Mouse (Mus musculus): Measurements from ENCODE around the gene Srgap3.

Gene Srgap3

GRCm38 (mm10) chr6:112770996-112771395 lies 176.1 kb downstream of the Srgap3 start:
- in situ Hi-C loops (cut with MboI; ENCODE audit: unreplicated experiment in 2 of 2), result no loop called here

- in situ Hi-C loops (cut with MboI; ENCODE audit: unreplicated experiment in 2 of 2), result no loop called here
These were observed 188.5 kb downstream of the Srgap3 start for GRCm38 (mm10) chr6:112758541-112758940.

GRCm38 (mm10) chr6:112756866-112757265 lies 190.2 kb downstream of the Srgap3 start:
- in situ Hi-C loops (cut with MboI; ENCODE audit: unreplicated experiment in 2 of 2), result no loop called here

- in situ Hi-C loops (cut with MboI; ENCODE audit: unreplicated experiment in 2 of 2), result no loop called here
These were observed 192.1 kb downstream of the Srgap3 start for GRCm38 (mm10) chr6:112754994-112755393.

DNA sequence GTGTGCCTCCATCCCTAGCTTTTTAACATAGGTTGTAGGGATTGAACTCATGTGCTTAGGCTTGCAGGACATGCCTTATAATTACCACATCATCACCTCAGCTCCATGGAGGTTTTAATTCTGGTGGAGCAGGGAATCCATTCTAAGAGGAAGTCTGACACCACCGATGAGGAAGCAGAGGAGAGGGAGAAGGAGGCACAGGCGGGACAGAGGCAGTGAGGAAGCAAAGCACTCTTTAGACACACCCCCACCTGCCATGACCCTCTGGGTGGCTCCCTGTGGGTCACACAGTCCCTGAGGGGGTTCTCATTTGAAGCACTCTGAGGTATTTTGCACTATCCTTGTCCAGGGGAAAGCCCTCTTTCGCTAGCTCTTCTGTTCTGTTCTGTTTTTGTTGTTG lies 194.5 kb downstream of the Srgap3 start:
- in situ Hi-C loops (cut with MboI; ENCODE audit: unreplicated experiment in 2 of 2), result no loop called here

DNA sequence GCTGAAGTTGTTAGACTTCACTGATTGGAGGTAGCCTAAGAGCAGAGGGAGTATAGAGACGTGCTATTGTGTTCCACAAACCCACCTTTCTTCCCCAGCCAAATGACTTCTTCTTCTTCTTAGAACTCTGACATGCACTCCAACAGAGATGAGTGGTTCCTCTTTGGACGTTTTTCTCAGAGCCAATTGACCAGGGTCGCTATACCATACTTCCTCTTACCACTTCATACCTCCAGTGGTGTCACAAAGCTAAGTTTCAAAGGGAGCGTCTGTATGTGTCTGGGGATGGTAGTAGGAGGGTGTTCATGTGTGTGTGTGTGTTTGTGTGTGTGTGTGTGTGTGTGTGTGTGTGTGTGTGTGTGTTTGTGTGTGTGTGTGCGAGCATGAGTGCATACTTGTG lies 195.1 kb downstream of the Srgap3 start:
- in situ Hi-C loops (cut with MboI; ENCODE audit: unreplicated experiment in 2 of 2), result no loop called here

GRCm38 (mm10) chr6:112742297-112742696 lies 204.8 kb downstream of the Srgap3 start:
- in situ Hi-C loops (cut with MboI; ENCODE audit: unreplicated experiment in 2 of 2), result loop anchor here in 1 of 2 experiments (25.0 kb wide), 1 partner anchor 220 kb away; no protein-coding TSS in a partner anchor

- in situ Hi-C loops (cut with MboI; ENCODE audit: unreplicated experiment in 2 of 2), result loop anchor here in 1 of 2 experiments (25.0 kb wide), 1 partner anchor 221 kb away; no protein-coding TSS in a partner anchor
These were observed 205.3 kb downstream of the Srgap3 start for GRCm38 (mm10) chr6:112741766-112742165.

DNA sequence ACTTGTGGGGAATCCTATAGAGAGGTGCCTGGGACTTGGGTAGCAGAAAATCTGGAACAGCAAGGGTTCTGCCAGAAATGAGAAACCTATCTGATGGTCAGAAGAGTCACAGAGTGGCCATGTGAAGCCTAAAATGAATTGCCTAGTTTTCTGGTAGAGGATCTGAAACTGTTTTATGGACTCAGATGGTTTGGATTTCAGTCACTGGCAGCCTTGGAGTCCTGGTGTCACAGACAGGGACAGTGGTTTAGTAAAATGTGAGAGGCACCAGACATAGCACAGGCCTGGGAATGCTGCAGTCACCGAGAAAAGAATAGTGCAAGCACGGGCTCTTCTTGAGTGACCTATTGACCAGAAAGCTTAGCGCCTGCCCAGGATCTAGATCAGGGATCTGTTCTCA lies 207.4 kb downstream of the Srgap3 start:
- in situ Hi-C loops (cut with MboI; ENCODE audit: unreplicated experiment in 2 of 2), result loop anchor here in 1 of 2 experiments (10.0 to 25.0 kb wide), 2 partner anchors 105 to 223 kb away; no protein-coding TSS in a partner anchor

- in situ Hi-C loops (cut with MboI; ENCODE audit: unreplicated experiment in 2 of 2), result loop anchor here in 1 of 2 experiments (10.0 to 25.0 kb wide), 2 partner anchors 106 to 223 kb away; no protein-coding TSS in a partner anchor
These were observed 208.1 kb downstream of the Srgap3 start for GRCm38 (mm10) chr6:112738924-112739323.

DNA sequence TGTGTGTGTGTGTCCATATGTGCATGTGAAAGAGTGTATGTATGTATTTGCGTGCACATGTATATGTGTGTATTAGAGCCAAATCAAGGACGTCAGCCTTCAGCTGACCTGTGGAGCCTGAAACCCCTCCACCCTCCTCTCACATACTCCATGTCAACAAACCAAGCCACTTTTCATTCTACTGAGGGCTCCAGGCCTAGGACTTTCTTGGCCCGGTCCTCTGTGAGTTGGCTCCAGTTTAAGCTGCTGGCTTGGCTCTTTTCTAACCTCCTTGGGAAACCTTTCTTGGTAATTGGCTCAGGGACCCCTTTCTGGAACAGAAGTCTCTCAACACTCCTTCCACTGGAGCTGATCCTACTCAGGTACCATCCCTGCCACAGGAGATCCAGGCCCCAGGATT lies 210.6 kb downstream of the Srgap3 start:
- in situ Hi-C loops (cut with MboI; ENCODE audit: unreplicated experiment in 2 of 2), result loop anchor here in 1 of 2 experiments (10.0 to 25.0 kb wide), 2 partner anchors 108 to 226 kb away; no protein-coding TSS in a partner anchor

GRCm38 (mm10) chr6:112735054-112735453 lies 212.0 kb downstream of the Srgap3 start:
- in situ Hi-C loops (cut with MboI; ENCODE audit: unreplicated experiment in 2 of 2), result loop anchor here in 1 of 2 experiments (10.0 to 25.0 kb wide), 2 partner anchors 110 to 227 kb away; no protein-coding TSS in a partner anchor

- in situ Hi-C loops (cut with MboI; ENCODE audit: unreplicated experiment in 2 of 2), result loop anchor here in 1 of 2 experiments (10.0 to 25.0 kb wide), 2 partner anchors 111 to 228 kb away; no protein-coding TSS in a partner anchor
These were observed 213.1 kb downstream of the Srgap3 start for GRCm38 (mm10) chr6:112733942-112734341.

- in situ Hi-C loops (cut with MboI; ENCODE audit: unreplicated experiment in 2 of 2), result loop anchor here in 1 of 2 experiments (10.0 to 25.0 kb wide), 2 partner anchors 112 to 230 kb away; no protein-coding TSS in a partner anchor
These were observed 214.6 kb downstream of the Srgap3 start for GRCm38 (mm10) chr6:112732434-112732833.

DNA sequence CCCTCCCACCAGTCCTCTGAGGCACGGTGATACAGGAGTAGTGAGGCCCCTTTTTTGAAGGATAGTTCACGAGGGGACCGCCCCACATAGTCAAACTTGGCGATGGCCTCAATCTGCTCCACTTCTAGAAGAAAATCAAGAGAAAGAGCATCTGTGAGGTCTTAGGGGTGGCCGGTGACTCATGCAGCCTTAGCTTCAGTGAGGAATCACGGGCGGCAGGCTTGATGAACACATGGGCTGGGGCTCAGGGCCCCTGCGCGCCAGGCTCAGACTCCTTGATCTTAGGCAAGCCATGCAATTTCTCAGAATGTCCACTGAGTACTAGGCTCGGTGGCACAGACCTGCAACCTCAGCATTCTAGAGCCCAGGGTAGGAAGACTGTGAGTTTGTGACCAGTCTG lies 215.7 kb downstream of the Srgap3 start:
- in situ Hi-C loops (cut with MboI; ENCODE audit: unreplicated experiment in 2 of 2), result loop anchor here in 1 of 2 experiments (10.0 to 25.0 kb wide), 2 partner anchors 113 to 231 kb away; no protein-coding TSS in a partner anchor

DNA sequence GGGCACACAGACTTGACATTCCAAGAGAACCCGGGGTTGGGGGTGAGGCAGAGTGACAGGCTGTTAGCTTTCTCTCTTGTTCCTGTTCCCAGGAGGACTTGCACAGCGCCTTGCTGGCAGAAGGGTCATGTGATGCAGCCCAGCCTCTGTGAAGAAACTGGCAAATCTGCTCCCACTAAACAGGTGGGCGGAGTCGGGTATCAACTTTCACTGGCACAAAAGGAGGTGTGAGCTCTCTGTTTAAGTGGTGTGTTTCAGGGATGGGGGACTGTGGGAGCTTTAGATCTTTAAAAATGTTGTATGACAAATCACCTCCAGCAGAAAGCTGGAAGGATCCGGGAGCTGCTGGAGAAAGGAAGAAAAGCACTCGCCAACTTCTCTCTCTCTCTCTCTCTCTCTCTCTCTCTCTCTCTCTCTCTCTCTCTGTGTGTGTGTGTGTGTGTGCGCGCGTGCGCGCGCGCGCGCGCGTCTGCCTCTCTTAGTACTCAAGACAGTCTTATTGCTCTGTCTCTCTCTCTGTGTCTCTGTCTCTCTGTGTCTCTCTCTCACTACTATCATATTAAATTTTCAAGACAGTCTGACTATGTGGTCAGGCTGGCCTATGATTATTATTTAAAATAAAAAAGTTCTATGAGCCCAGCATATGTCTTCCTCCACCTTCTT lies 218.2 kb downstream of the Srgap3 start:
- in situ Hi-C loops (cut with MboI; ENCODE audit: unreplicated experiment in 2 of 2), result loop anchor here in 1 of 2 experiments (5.0 to 25.0 kb wide), 2 partner anchors 133 to 233 kb away; no protein-coding TSS in a partner anchor

GRCm38 (mm10) chr6:112725468-112725867 lies 221.6 kb downstream of the Srgap3 start:
- in situ Hi-C loops (cut with MboI; ENCODE audit: unreplicated experiment in 2 of 2), result loop anchor here in 1 of 2 experiments (5.0 to 25.0 kb wide), 2 partner anchors 137 to 237 kb away; no protein-coding TSS in a partner anchor

- in situ Hi-C loops (cut with MboI; ENCODE audit: unreplicated experiment in 2 of 2), result loop anchor here in 1 of 2 experiments (25.0 kb wide), 1 partner anchor 617 kb away; the partner anchor contains the start of genes Camk1 and Ogg1
These were observed 226.5 kb downstream of the Srgap3 start for GRCm38 (mm10) chr6:112720409-112721080.

GRCm38 (mm10) chr6:112719983-112720382 lies 227.1 kb downstream of the Srgap3 start:
- in situ Hi-C loops (cut with MboI; ENCODE audit: unreplicated experiment in 2 of 2), result loop anchor here (5.0 to 25.0 kb wide), 2 partner anchors 282 to 617 kb away; partner anchors contain the start of genes Camk1 (in 1 of the 2) and Ogg1 (in 1 of the 2)

GRCm38 (mm10) chr6:112717168-112717567 lies 229.9 kb downstream of the Srgap3 start:
- in situ Hi-C loops (cut with MboI; ENCODE audit: unreplicated experiment in 2 of 2), result loop anchor here (5.0 to 25.0 kb wide), 2 partner anchors 285 to 620 kb away; partner anchors contain the start of genes Camk1 (in 1 of the 2) and Ogg1 (in 1 of the 2)
